Mouse (Mus musculus) forebrain, embryonic 10.5 days (tissue): ENCODE results near the gene 1700066M21Rik. TPM values are rescaled to one million over a fixed set of nuclear protein-coding genes. Genes with fewer than 3 reads are reported as not detected.

Experiments
- DNase-seq: peaks from one replicate; pipeline ENCODE4 v3.0.0-alpha.2; 2017; ENCODE audit warnings: low spot score; ENCODE audit errors: extremely low spot score
- H3K27ac ChIP-seq: fragments of 300-500 bp; sonication (generic); 2 replicates; pipeline ENCODE4 v1.5.1; 2016; ENCODE audit warnings: mild to moderate bottlenecking
- H3K27me3 ChIP-seq: fragments of 300-500 bp; sonication (generic); 2 replicates; pipeline ENCODE4 v1.6.1; 2016; ENCODE audit warnings: mild to moderate bottlenecking; ENCODE audit not compliant: poor library complexity, severe bottlenecking
- H3K36me3 ChIP-seq: fragments of 300-500 bp; sonication (generic); replicated peaks from 2 replicates; pipeline ENCODE4 v1.6.1; 2016; ENCODE audit warnings: mild to moderate bottlenecking, moderate library complexity
- H3K4me1 ChIP-seq: fragments of 300-500 bp; sonication (generic); 2 replicates; pipeline ENCODE4 v1.6.1; 2016
- H3K4me3 ChIP-seq: fragments of 300-500 bp; sonication (generic); 2 replicates; pipeline ENCODE4 v1.5.1; 2016; ENCODE audit warnings: mild to moderate bottlenecking, moderate library complexity
- H3K9me3 ChIP-seq: fragments of 300-500 bp; sonication (generic); 2 replicates; pipeline ENCODE4 v1.6.1; 2016; ENCODE audit warnings: mild to moderate bottlenecking, moderate library complexity
- WGBS: fragments of 180-500 bp; shearing (Covaris S2); methylation state at CpG from one replicate; pipeline ENCODE4 v1.1.7; 2016; 5-methylcytosine and 5-hydroxymethylcytosine counted together
- polyA plus RNA-seq: library from polyadenylated mRNA; unstranded; fragments of >200 nt; fragmentation: Nextera tagmentation; extraction: Ambion mirVana; gene quantifications from 2 replicates; pipeline ENCODE4 v1.2.1, GENCODE M21; 2016

The 1700066M21Rik gene
- polyA plus RNA-seq = 9.5 and 10.5 TPM in 2 replicates

DNA sequence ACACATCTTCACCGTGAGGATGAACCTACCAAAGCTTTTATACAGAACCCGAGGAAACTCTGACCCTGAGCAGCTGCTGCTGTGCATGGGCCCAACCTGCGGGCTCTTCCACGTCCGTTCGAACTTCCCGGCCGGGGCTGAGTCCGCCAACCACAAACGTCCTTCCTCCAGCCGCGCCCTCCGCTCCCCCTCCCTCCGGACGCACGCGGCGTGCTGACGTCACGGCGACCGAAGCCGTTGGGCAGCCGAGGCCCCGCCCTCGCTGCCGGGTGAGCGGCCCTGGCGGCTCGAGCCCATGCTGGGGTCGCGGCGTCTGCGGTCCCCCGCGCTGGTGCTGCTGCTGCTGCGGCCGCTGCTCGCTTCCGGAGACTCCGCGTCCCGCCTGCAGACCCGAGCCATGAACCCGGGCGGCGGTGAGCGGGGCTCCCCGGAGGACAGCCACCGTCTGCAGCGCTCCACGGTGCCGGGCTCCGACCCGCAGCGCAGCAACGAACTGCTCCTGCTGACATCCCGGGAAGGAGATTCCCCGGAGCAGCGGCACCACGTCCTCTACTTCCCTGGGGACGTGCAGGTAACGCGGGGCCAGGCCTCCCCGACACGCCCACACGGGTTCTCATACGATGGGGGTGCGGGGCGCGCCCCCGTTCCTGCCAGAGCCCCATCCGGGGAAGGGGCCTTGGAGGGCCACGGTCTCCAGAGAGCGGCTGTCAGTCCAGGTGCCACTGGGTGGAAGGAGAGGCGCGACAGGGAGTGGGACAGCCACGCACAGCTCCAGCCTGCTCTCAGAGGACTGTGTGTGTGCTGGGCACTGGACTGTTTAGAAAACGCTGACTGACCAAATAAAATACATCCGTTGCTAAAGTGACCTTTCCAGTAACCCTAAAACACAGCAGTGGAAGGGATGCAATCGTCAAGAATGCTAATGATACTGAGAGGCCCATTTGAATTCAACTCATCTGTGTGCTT, at the start of gene 1700066M21Rik:
Gene 1700066M21Rik (plus strand): TSS at position 245 of the 966 bp plus-strand sequence.
- Histone ChIP-seq H3K36me3 (peaks cover 15% of the 10 kb centered on the region), H3K27me3 (no peaks in the 10 kb centered on the region), H3K9me3 (no peaks in the 10 kb centered on the region), H3K4me1 (peaks cover 18% of the 10 kb centered on the region), H3K4me3 (peak within 1 kb of the TSS; percentile 68), H3K27ac (peak within 1 kb of the TSS; percentile 88)
- under 1% methylated on average over 81 of the region's 81 CpGs for WGBS
- DNase-seq = peak; percentile 95

DNA sequence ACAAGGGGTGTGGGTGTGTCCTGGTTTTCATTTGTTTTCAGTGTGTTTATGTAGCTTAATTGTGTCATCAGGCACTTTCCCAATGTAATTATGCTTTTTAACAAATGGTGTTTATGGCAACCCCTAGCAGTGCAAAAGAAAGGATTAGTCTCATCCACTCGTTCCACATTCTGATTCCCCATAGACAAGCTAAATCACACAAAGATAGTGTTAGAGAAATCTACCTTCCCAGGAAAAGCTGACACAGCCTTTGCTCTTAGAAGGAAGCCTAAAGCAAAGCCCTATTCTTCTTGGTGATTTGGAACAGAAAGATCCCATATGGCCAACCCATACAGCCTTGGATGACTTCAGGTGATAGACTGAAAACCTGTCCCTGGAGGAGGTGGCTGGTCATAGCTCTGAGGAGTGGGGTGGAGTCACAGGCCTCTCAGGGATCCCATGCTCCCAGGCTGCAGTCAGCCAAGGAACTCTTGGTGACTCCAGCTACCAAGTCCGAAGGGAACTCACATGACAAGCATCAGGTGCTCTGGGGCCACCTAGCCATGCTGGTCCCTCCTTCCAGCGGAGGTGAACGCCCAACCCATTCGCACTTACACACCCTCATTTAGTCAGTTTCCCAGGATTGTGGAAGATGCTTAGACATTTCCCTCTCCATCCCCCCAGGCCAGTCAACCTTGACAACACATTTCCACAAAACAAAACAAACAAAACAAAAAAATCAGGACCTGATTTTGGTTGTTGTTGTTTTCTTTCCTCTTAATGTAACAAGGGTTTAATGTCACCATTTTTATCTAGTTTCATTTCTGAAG, 47.9 kb upstream of the 1700066M21Rik start:
- 84% methylated on average over 5 of the region's 5 CpGs for WGBS

DNA sequence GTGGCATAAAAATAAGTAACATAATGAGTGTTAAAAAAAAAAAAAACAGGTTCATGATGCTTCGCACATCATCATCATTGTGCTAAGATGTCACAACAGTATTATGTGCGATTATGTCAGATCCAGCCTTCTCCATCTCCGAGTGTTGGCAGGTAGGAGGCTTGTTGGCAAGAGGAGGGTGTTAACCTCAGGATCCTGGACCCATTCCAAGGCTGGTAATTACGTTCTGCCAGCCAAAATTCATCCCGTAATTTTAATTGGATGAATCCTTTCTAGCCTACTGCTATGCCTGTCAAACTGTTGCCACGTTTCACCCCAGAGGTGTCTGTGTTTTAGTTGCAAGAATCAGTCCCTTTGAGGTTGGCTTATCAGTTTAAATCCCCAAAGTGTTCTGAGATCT, 47.2 kb upstream of the 1700066M21Rik start:
- no peak overlapping the region for H3K27ac ChIP-seq
- no peak overlapping the region for H3K4me3 ChIP-seq
- no peaks in the 10 kb centered on the region for H3K36me3 ChIP-seq
- WGBS = 90% methylated on average over 6 of the region's 6 CpGs
- peaks cover 16% of the 10 kb centered on the region for H3K4me1 ChIP-seq
- no peak for DNase-seq
- no peaks in the 10 kb centered on the region for H3K27me3 ChIP-seq
- no peaks in the 10 kb centered on the region for H3K9me3 ChIP-seq

More for the DNA sequence above, 47.9 kb upstream of the 1700066M21Rik start:
- Histone ChIP-seq H3K27me3 (no peaks in the 10 kb centered on the region), H3K4me1 (peaks cover 16% of the 10 kb centered on the region), H3K9me3 (no peaks in the 10 kb centered on the region), H3K4me3 (no peak overlapping the region), H3K27ac (no peak overlapping the region), H3K36me3 (no peaks in the 10 kb centered on the region)
- no peak for DNase-seq

DNA sequence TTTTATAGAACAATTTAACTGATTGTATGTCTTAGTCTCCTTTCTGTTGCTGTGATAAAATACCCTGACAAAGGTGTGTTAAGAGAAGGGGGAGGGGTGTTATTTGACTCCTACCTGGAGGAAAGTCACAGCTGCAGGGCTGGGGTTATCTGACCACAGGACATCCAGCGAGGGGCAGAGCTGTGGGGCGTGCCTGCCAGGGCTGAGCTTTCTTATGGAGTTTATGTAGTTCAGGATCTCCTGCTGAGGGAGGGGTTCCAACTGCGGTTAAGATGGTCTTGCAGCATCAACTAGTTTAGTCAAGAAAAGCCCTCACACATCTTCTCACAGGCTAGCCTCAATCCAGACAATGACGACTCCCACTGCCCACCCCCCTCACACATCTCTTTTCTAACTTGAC, 45.4 kb upstream of the 1700066M21Rik start:
- H3K36me3 ChIP-seq = no peaks in the 10 kb centered on the region
- no peaks in the 10 kb centered on the region for H3K9me3 ChIP-seq
- no peaks in the 10 kb centered on the region for H3K27me3 ChIP-seq
- 27% methylated on average over 4 of the region's 4 CpGs for WGBS
- no peak overlapping the region for H3K27ac ChIP-seq
- peaks cover 6% of the 10 kb centered on the region for H3K4me1 ChIP-seq
- H3K4me3 ChIP-seq = no peak overlapping the region
- DNase-seq = no peak

DNA sequence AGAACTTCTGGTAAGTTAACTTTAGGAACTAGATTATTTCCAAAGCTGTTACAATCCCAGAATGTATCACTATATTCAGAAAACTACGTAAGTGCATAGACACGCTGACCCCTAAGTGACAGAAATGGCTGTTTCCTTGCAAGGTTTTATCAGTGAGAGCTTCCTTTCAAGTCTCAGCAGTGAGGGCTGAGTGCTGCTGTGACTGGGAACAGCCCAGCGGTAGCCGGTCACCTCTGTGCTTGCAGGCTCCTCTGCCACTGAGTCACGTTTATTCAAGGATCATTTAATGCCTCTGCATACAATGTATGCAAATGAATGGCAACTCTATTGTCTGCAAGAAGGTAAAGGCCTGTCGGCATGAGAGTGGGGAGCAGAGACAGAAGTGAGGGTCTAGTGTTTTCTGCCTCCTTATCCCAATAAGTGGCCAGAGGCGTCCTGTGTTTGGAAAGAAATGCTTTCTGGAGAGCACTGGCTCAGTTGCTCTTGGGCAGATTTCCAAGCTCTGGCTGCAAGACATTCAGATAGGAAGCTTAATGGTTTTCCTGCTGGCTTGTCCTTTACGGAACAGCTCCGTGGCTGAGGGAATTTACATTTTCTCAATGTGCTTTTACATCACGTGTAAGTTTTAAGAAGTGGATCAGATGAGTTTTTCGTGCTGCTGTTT, 43.7 kb upstream of the 1700066M21Rik start:
- 43% methylated on average over 11 of the region's 11 CpGs for WGBS
- Histone ChIP-seq H3K36me3 (no peaks in the 10 kb centered on the region), H3K27me3 (no peaks in the 10 kb centered on the region), H3K4me1 (peaks cover 6% of the 10 kb centered on the region), H3K27ac (no peak overlapping the region), H3K4me3 (no peak overlapping the region), H3K9me3 (no peaks in the 10 kb centered on the region)
- DNase-seq = no peak

DNA sequence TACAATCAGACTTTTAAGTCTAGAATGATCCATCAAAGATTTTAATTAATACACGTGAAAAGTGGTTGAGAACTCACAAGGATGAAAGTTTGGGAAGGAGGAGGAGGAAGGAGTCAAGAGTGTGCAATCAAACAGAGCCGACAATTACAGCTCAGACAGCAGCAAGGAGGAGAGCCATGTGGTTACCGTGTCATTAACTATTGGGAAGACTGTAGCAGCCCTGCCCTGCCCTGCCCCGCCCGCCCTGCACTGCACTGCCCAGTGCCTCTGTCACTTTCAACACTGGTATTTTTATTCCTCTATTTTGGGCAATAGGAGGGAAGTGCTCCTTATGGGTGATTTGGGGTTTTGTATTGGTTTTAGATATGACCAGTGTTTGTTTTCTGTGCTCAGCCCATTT, 42.2 kb upstream of the 1700066M21Rik start:
- peaks cover 6% of the 10 kb centered on the region for H3K4me1 ChIP-seq
- no peak for DNase-seq
- no peaks in the 10 kb centered on the region for H3K36me3 ChIP-seq
- H3K27ac ChIP-seq = no peak overlapping the region
- 86% methylated on average over 5 of the region's 5 CpGs for WGBS
- H3K27me3 ChIP-seq = no peaks in the 10 kb centered on the region
- H3K9me3 ChIP-seq = no peaks in the 10 kb centered on the region
- no peak overlapping the region for H3K4me3 ChIP-seq

DNA sequence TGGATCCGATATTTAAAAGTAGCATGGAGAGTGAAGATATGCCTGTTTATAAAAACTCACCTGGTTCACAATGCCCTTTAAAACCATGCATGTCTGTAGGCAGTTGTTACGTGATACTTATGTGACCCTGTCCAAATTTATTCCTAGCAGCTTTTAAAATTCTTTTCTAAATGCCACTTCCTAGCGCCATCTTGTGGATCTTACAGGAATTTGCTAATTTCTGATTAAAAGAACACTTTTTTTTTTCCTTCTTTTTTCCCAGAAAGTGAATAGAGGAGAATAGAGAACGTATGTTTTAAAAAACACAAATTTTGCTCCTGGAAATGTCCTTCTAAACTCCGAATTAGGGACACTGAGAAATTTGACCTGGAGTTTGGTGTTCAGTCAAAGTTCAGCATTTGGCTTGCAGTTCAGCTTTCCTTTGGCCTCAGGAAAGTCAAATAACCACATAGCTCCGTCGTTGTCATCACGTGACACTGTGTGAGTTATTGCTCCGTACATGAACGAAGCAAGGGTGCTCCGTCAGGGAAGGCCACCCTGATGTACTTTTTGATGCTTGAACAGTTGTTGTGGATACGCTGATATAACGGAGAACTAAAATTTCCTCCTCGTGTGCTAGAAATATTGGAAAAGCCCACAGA, 38.1 kb upstream of the 1700066M21Rik start:
- no peaks in the 10 kb centered on the region for H3K36me3 ChIP-seq
- H3K27me3 ChIP-seq = no peaks in the 10 kb centered on the region
- DNase-seq = no peak
- H3K4me1 ChIP-seq = peaks cover 21% of the 10 kb centered on the region
- H3K4me3 ChIP-seq = no peak overlapping the region
- WGBS = 64% methylated on average over 14 of the region's 14 CpGs
- H3K9me3 ChIP-seq = no peaks in the 10 kb centered on the region
- H3K27ac ChIP-seq = no peak overlapping the region

DNA sequence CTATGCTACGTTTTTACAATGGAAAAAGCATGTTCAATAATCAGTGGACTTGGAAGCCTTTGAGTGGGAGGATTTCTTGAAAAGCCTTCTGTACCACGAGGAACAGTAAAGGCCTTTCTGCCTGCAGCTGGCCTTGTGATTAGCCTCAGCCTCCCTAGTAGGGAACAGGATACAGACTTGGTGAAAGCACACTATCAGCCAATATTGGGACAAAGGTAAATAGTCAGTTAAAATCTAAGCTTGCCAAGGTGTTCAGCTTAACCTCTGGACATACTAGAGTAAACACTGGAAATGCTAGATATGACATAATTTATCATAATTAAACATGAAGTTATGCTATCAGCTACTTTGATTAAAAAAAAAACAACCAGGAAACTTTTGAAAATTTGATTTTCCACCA, 36.2 kb upstream of the 1700066M21Rik start:
- Histone ChIP-seq H3K9me3 (no peaks in the 10 kb centered on the region), H3K4me1 (peaks cover 31% of the 10 kb centered on the region), H3K4me3 (no peak overlapping the region), H3K27ac (no peak overlapping the region), H3K27me3 (no peaks in the 10 kb centered on the region), H3K36me3 (no peaks in the 10 kb centered on the region)
- DNase-seq = no peak
- WGBS = 22% methylated on average over 2 of the region's 2 CpGs

DNA sequence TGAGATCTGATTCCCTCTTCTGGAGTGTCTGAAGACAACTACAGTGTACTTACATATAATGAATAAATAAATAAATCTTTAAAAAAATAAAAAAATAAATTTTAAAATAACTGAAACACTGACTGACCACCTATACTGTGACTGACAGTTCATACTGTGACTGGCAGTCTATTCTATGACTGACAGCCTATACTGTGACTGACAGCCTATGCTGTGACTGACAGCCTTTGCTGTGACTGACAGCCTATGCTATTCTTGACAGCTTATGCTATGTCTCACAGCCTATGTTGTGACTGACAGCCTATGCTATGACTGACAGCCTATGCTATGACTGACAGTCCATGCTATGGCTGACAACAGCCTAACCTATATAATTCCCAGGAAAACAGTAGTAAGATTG, 29.9 kb upstream of the 1700066M21Rik start:
- Histone ChIP-seq H3K9me3 (no peaks in the 10 kb centered on the region), H3K27me3 (no peaks in the 10 kb centered on the region)

DNA sequence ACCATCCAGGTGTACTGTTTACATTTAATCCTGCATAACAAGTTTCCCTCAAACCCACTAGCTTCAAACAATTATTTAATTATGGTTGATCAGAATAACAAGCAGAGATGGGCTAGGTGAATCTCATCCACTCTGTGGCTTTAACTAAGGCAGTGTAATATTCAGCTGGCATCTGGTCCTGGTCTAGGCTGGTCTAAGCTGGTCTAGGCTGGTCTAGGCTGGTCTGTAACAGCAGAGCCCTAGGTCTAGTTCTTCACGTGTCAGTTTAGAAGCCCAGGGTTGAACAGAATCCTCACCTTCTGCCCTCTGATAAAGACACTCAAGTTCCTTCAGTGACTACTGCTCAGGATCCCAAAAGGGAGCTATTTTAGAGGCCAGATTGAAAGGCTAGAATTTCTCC, 25.5 kb upstream of the 1700066M21Rik start:
- H3K27ac ChIP-seq = no peak overlapping the region
- H3K4me3 ChIP-seq = no peak overlapping the region
- H3K27me3 ChIP-seq = no peaks in the 10 kb centered on the region
- no peaks in the 10 kb centered on the region for H3K9me3 ChIP-seq
- H3K36me3 ChIP-seq = no peaks in the 10 kb centered on the region
- WGBS = 77% methylated on average over 1 of the region's 1 CpGs
- DNase-seq = no peak
- H3K4me1 ChIP-seq = peaks cover 6% of the 10 kb centered on the region

More for the DNA sequence above, 29.9 kb upstream of the 1700066M21Rik start:
- Histone ChIP-seq H3K36me3 (no peaks in the 10 kb centered on the region), H3K27ac (no peak overlapping the region), H3K4me1 (peaks cover 30% of the 10 kb centered on the region), H3K4me3 (no peak overlapping the region)
- DNase-seq = no peak

DNA sequence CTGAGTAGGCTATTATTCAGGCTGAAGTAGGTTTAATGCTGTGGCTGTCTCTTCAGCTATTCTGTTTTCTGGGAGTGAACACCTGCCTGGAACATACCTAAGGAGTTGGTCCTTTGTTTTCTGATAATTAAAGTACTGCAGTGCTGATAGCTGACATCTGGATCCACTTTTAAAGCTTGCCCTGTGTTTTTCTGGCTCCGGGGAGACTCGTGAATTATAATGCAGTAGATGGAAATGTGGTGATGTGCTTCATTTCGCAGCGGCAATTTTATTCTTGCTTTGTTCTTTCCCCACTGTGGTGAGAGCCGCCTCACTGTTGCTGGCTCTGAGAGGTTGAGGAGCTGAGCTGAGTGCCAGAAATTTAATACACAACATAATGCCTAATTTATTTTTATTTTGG, 18.9 kb upstream of the 1700066M21Rik start:
- Histone ChIP-seq H3K4me1 (no peaks in the 10 kb centered on the region), H3K4me3 (no peak overlapping the region), H3K9me3 (no peaks in the 10 kb centered on the region), H3K36me3 (no peaks in the 10 kb centered on the region), H3K27me3 (no peaks in the 10 kb centered on the region), H3K27ac (no peak overlapping the region)
- DNase-seq = no peak
- 83% methylated on average over 5 of the region's 5 CpGs for WGBS

DNA sequence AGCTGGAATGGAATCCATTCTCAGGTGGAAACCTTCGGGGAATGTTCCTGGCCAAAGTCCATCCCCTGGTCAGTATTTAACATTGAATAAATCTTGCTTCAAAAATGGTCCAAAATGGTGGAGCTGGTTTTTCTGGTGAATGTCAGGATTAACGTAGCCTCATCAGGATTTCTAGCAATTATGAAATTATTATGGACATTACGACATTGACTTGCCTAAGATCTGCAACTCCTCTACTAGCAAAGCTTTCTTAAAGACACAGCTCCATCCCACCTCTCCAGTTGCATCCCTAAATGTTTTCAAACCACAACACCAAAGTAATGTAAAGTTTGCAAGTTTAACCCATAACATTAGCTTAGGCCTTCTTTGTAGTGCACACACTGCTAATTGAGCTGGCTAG, 10.0 kb upstream of the 1700066M21Rik start:
- Histone ChIP-seq H3K36me3 (peaks cover 5% of the 10 kb centered on the region; the same call in 1 of the 2 replicates), H3K27me3 (no peaks in the 10 kb centered on the region), H3K4me3 (no peak overlapping the region), H3K27ac (no peak overlapping the region), H3K9me3 (no peaks in the 10 kb centered on the region), H3K4me1 (no peaks in the 10 kb centered on the region)
- 93% methylated on average over 3 of the region's 3 CpGs for WGBS
- no peak for DNase-seq
